Mouse (Mus musculus): ENCODE data around the gene Tcl1b2.
"Not testable (repeated sequence)": the region's sequence is repeated elsewhere in the genome, so short reads cannot be mapped to it uniquely, and the experiment has no call there.

- TF ChIP-seq CTCF (IDR thresholded peaks at IDR 0.05; ENCODE audit: borderline replicate concordance, insufficient read depth, low read depth, low read length); POLR2A (IDR thresholded peaks at IDR 0.05; ENCODE audit: borderline replicate concordance, insufficient read depth, low read length): not testable (repeated sequence)
Observed at GRCm38 (mm10) chr12:105134167-105134566, 11.6 kb upstream of the Tcl1b2 start.

Measured in cerebellum, adult 2 months (tissue).